Mouse (Mus musculus): ENCODE results near the gene Nrip2. TPM values are rescaled to one million over a fixed set of nuclear protein-coding genes. Genes with fewer than 3 reads are reported as not detected.

The Nrip2 gene
- polyA plus RNA-seq, 1 experiment = 4.9 TPM

DNA sequence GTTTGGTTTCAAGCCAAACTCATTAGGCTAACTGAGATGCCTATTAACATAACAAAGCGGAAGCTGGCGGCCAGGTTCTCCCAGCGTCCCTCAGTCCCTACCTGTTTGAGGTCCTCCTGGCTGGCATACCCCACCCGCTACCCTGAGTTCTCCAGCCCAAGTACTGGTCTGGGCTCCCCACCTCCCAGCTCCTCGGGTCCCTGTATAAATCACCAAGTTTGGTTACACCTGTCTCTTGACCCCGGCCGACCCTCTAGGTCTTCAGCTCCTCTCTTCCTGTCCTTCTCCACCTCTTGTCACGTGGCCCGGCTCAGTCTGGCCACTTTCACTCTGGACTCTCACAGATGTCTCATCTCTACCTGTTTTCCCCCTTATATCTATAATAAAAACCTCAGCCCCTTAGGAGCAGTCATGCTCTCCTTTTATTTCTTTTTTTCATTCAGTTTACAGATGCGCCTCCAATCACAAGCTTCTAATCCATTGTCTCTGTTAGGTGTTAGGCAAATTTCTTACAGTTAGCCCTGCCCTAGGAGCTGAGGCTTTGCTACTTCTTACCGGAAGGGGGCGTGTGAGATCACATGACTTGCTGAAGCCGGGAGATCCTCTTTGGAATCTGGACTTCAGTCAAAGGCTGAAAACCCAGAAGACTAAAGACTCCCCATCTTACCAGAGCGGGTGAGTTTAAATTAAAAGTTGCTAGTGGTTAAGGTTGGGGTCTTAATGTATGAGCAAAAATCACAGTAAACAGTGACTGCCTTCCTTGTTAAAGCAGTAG, 46.9 kb downstream of the Nrip2 start:
- peak; percentile 88 for DNase-seq
- no peaks in the 10 kb centered on the region for H3K27me3 ChIP-seq (replicated peaks; ENCODE audit: control insufficient read depth, insufficient read depth, low read length)
- H3K27ac ChIP-seq (ENCODE audit: insufficient read depth, low read depth, low read length) = no peak overlapping the region; the same call in 1 of the 2 replicates
- peaks cover 3% of the 10 kb centered on the region; the same call in 1 of the 2 replicates for H3K4me1 ChIP-seq (ENCODE audit: control insufficient read depth, insufficient read depth, low read length)
- TF ChIP-seq POLR2A (IDR thresholded peaks at IDR 0.05; ENCODE audit: low read depth, low read length) (no peak), CTCF (conservative IDR thresholded peaks at IDR 0.05; ENCODE audit: insufficient read depth, insufficient read length, low read depth, low read length) (peak; percentile 81)
- H3K4me3 ChIP-seq (ENCODE audit: insufficient read depth, low read depth, low read length) = peak overlapping the region; percentile 27
- 11% methylated on average over 14 of the region's 14 CpGs for WGBS
- no peaks in the 10 kb centered on the region for H3K36me3 ChIP-seq (ENCODE audit: control insufficient read depth, insufficient read depth, low read length)

DNA sequence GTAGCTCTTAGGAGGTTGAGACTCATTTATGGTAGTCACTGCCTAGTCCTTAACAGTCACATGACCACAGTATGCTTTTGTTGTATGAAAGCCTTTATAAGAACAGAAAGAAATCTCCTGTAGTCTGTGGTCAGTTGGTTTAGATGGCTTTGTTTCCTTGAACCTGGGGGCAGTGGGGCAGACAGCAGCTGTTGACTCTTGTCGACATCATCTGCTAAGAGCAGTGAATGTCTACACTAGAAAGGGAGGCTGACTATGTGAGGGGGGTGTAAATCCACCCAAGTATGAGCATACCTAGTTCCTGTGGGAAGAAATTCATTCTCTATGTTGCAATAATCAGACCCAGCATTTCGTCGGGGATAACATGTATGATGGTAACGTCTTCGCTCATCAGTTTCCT, 48.0 kb downstream of the Nrip2 start:
- H3K4me3 ChIP-seq (ENCODE audit: insufficient read depth, low read depth, low read length) = no peak overlapping the region
- no peaks in the 10 kb centered on the region for H3K36me3 ChIP-seq (ENCODE audit: control insufficient read depth, insufficient read depth, low read length)
- H3K27ac ChIP-seq (ENCODE audit: insufficient read depth, low read depth, low read length) = no peak overlapping the region
- 95% methylated on average over 5 of the region's 5 CpGs for WGBS
- no peak for DNase-seq
- H3K4me1 ChIP-seq (ENCODE audit: control insufficient read depth, insufficient read depth, low read length) = peaks cover 3% of the 10 kb centered on the region; the same call in 1 of the 2 replicates
- TF ChIP-seq POLR2A (IDR thresholded peaks at IDR 0.05; ENCODE audit: low read depth, low read length) (no peak), CTCF (conservative IDR thresholded peaks at IDR 0.05; ENCODE audit: insufficient read depth, insufficient read length, low read depth, low read length) (no peak)
- H3K27me3 ChIP-seq (replicated peaks; ENCODE audit: control insufficient read depth, insufficient read depth, low read length) = no peaks in the 10 kb centered on the region

DNA sequence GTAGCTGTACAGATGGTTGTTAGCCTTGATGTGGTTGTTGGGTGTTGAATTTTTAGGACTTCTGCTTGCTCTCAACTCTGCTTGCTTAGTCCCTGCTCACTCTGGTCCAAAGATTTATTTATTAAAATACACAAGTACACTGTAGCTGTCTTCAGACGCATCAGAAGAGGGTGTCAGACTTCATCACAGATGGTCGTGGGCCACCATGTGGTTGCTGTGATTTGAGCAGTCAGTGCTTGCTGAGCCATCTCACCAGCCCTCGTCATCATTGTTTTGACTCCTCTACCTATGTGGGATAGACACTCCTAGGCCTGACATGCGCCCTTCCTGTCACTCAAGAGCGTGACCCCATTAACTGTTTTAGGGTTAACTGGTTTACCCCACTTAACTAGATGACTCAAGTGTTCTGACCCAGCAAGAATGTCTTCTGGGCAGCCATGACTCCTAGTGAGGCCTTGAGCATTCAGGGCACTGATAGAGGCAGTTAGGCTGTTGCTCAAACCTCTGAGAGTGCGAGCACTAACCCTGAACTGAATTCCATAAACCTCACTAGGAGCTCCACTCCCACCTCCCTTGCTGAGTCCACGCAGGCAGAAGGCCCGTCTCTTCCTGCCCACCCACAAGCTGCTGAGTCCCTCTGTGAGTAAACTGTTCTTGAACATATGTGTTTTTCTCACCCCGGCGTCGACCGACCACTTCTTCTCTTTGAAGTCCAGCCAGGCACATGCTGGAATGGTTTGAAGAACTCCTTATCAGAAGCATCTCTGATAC, 56.9 kb downstream of the Nrip2 start:
- TF ChIP-seq CTCF (conservative IDR thresholded peaks at IDR 0.05; ENCODE audit: insufficient read depth, insufficient read length, low read depth, low read length) (no peak), POLR2A (IDR thresholded peaks at IDR 0.05; ENCODE audit: low read depth, low read length) (no peak)
- Histone ChIP-seq H3K36me3 (ENCODE audit: control insufficient read depth, insufficient read depth, low read length) (no peaks in the 10 kb centered on the region), H3K27me3 (replicated peaks; ENCODE audit: control insufficient read depth, insufficient read depth, low read length) (no peaks in the 10 kb centered on the region), H3K27ac (ENCODE audit: insufficient read depth, low read depth, low read length) (no peak overlapping the region), H3K4me3 (ENCODE audit: insufficient read depth, low read depth, low read length) (no peak overlapping the region), H3K4me1 (ENCODE audit: control insufficient read depth, insufficient read depth, low read length) (no peaks in the 10 kb centered on the region; the same call in 1 of the 2 replicates)
- 69% methylated on average over 12 of the region's 12 CpGs for WGBS
- no peak for DNase-seq

DNA sequence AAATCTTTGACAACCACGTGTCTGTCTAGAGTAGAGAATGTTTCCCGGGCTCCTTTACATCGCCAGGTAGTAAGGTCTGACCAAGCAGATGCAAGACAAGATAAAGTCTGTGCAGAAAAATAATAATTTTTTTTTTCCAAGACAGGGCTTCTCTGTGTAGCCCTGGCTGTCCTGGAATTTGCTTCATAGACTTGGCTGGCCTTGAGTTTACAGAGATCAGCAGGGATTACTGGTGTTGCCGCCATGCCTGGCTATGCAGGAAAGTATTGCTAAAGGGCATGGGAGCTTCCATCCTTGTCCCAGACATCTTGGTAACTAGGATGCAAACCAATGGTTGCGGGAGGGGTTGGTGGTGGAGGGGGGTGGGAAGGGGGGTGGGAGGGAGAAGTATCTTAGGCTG, 58.1 kb downstream of the Nrip2 start:
- Histone ChIP-seq H3K27ac (ENCODE audit: insufficient read depth, low read depth, low read length) (no peak overlapping the region), H3K4me3 (ENCODE audit: insufficient read depth, low read depth, low read length) (no peak overlapping the region), H3K4me1 (ENCODE audit: control insufficient read depth, insufficient read depth, low read length) (no peaks in the 10 kb centered on the region; the same call in 1 of the 2 replicates), H3K36me3 (ENCODE audit: control insufficient read depth, insufficient read depth, low read length) (no peaks in the 10 kb centered on the region), H3K27me3 (replicated peaks; ENCODE audit: control insufficient read depth, insufficient read depth, low read length) (no peaks in the 10 kb centered on the region)
- 83% methylated on average over 5 of the region's 5 CpGs for WGBS
- no peak for DNase-seq
- no peak for TF ChIP-seq POLR2A (IDR thresholded peaks at IDR 0.05; ENCODE audit: low read depth, low read length)
- TF ChIP-seq CTCF (conservative IDR thresholded peaks at IDR 0.05; ENCODE audit: insufficient read depth, insufficient read length, low read depth, low read length) = no peak

DNA sequence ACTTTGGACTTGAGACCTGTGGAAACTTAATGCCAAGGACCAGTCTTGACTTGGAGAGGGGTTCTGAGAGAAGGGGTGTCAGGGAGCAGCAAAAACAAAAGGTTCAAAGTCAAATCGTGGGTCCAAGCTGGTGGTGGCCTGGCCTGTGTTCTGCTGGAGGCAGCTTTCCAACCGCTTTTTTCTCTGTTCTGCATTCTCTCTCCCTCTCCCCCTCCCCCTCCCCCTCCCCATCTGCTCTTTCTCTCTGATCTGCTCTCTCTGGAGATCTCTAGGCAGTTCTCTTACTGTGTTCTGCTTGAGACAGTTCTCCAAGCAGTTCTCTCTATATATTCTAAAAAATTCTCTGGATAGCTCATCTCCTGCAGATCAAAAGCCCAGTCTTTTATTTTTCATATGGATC, 61.2 kb downstream of the Nrip2 start:
- WGBS = 56% methylated on average over 2 of the region's 2 CpGs
- Histone ChIP-seq H3K27me3 (replicated peaks; ENCODE audit: control insufficient read depth, insufficient read depth, low read length) (no peaks in the 10 kb centered on the region), H3K4me3 (ENCODE audit: insufficient read depth, low read depth, low read length) (no peak overlapping the region), H3K27ac (ENCODE audit: insufficient read depth, low read depth, low read length) (no peak overlapping the region), H3K36me3 (ENCODE audit: control insufficient read depth, insufficient read depth, low read length) (no peaks in the 10 kb centered on the region), H3K4me1 (ENCODE audit: control insufficient read depth, insufficient read depth, low read length) (no peaks in the 10 kb centered on the region; the same call in 1 of the 2 replicates)
- peak; percentile 16 for DNase-seq
- no peak for TF ChIP-seq POLR2A (IDR thresholded peaks at IDR 0.05; ENCODE audit: low read depth, low read length)
- TF ChIP-seq CTCF (conservative IDR thresholded peaks at IDR 0.05; ENCODE audit: insufficient read depth, insufficient read length, low read depth, low read length) = no peak

DNA sequence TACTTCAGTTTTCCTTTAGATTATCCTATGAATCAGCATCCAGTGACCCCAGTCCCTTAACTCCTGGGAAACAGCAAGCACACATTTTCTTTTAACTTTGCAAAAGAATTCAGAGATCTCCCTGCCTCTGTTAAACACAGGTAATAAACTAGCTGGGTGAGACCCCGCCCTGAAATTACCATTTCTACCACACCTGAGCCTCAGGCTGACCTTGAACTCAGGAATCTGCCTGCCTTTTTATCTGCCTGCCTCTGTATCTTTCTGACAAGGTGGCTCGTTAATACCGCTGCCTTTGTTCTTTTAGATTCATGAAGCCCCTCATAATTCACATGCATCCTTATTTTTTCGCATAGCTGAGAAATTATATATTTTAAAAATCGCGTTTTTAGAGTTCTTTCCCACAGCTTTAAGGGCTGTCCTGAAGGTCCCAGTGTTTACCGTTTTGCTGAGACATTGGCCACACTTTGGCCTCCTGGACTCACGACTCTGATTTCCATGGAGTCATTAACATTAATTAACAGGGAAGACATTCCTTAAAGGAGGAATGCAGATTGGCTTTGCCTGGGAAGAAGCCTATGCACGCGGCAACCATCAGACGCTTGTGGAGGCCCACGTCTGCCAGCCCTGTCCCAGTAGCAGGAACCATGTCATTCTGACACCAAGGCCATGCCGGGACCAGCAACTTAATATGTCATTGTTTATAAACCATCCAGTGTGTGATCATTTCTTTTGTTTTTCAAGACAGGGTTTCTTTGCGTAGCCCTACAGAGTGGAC, 61.8 kb downstream of the Nrip2 start:
- 72% methylated on average over 14 of the region's 14 CpGs for WGBS
- H3K4me1 ChIP-seq (ENCODE audit: control insufficient read depth, insufficient read depth, low read length) = no peaks in the 10 kb centered on the region; the same call in 1 of the 2 replicates
- no peak overlapping the region for H3K27ac ChIP-seq (ENCODE audit: insufficient read depth, low read depth, low read length)

More for the DNA sequence above, 61.8 kb downstream of the Nrip2 start:
- no peak overlapping the region for H3K4me3 ChIP-seq (ENCODE audit: insufficient read depth, low read depth, low read length)
- H3K36me3 ChIP-seq (ENCODE audit: control insufficient read depth, insufficient read depth, low read length) = no peaks in the 10 kb centered on the region
- DNase-seq = peak; percentile 21
- H3K27me3 ChIP-seq (replicated peaks; ENCODE audit: control insufficient read depth, insufficient read depth, low read length) = no peaks in the 10 kb centered on the region
- TF ChIP-seq CTCF (conservative IDR thresholded peaks at IDR 0.05; ENCODE audit: insufficient read depth, insufficient read length, low read depth, low read length) = no peak
- TF ChIP-seq POLR2A (IDR thresholded peaks at IDR 0.05; ENCODE audit: low read depth, low read length) = no peak
